Mouse (Mus musculus) embryo, embryonic 10.5 days (tissue): ENCODE results near the gene Cuedc1.

ENCODE experiments used
- DNase-seq: peaks from one replicate; pipeline ENCODE4 v3.0.0-alpha.2; 2015; ENCODE audit warnings: low spot score

Gene Cuedc1

DNA sequence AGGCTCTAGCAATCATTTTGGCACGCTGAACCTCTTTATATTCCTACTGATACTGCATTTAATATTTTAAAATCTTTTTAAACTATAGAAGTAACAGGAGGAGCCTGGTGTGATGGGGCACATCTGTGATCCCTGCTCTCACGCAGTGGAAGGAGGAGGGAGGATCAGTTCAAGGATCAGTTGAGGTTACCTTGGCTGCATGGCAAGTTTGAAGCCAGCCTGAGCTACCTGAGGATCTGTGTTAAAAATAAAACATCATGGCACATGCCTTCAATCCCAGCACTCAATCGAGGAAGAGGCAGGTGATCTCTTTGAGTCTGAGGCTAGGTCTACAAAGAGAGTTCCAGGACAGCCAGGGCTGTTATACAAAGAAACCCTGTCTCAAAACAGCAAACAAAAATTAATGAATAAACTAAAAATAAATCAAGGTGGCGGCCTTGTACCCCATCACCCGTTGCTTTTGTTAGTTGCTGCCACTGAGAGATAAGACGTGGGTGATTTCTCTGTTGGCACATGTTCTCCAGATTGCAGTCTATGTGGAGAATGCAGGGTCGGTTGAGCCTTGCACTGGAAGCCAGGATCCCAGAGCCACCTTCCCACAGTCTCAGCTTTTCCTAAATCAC lies 50.3 kb downstream of the Cuedc1 start:
- no peak for DNase-seq

GRCm38 (mm10) chr11:88148638-88149279 lies 50.9 kb downstream of the Cuedc1 start:
- peak; percentile 69 for DNase-seq

DNA sequence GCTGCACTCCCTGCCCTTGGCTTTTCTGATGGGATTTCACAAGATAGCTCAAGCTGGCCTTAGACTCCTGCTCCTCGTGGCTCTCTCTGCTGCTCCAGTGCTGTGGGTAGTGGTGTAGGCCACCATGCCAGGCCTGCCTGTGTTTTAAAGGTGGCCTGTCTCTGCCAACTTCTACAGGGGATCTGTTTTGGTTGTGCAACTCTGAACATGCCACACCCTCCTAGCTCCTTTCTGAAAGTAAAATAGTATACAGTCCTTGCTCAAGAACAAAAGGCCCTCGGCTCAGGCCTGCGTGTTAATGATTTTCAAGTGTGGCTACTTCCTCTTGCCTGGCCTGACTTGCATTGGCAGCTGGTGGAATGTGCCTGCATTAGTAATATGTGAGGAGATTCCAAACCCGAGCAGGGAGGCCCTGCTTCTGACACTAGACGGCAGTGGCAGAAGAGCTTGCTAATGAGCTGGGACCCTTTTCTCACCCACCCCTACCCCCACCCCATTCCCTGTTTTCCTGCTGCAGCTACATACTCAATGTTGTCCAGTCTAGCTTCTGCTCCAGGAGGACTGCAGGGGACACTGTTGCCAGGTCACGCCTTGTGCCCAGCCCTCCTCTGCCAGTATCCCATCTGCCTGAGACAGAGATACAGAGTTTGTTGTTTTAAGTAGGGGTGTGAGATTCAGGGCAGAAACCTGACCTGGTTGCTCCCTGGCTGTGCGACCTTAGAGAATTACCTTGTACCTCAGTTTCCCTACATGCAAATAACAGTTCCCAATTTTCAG lies 53.7 kb downstream of the Cuedc1 start:
- peak; percentile 34 for DNase-seq

DNA sequence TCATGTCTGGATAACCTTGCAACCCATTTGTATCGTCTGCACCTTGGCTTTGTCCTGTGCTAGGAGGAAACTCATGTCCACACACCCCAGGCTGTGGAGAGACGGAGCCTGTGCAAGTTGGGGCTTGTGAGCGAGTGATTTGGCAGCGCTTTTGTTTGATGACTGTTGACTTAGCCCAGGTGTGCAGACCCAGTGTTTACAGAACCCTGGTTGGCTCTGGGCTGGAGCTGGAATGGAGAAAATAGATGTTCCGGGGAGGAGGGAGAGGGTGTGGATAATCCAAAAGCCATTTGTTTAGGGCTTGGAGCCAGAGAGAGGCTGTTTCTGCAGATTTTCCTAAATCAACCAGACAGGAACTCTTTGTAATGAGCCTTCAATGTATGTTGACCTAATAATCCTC lies 56.0 kb downstream of the Cuedc1 start:
- peak; percentile 36 for DNase-seq

- no peak for DNase-seq
These were observed 56.6 kb downstream of the Cuedc1 start for GRCm38 (mm10) chr11:88154500-88154899.

DNA sequence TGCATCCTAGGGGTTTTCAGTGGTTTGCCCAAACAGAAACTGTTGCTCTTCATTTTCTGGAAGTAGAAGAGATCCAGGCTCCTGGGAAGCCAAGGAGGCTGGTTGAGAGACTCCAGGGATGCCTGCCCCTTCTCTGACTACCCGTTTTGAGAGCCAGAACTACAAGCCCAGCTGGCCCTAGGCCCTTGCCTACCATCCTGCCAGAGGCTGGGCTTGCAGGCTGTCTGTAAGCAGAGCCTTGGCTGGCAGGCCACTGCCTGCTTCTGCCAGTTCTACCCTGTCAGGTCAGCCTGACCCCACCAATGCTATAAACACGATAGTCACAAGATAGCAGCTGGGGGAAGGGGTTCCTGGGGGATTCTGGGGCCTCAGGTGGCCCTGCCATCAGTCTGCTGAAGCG lies 57.6 kb downstream of the Cuedc1 start:
- no peak for DNase-seq

DNA sequence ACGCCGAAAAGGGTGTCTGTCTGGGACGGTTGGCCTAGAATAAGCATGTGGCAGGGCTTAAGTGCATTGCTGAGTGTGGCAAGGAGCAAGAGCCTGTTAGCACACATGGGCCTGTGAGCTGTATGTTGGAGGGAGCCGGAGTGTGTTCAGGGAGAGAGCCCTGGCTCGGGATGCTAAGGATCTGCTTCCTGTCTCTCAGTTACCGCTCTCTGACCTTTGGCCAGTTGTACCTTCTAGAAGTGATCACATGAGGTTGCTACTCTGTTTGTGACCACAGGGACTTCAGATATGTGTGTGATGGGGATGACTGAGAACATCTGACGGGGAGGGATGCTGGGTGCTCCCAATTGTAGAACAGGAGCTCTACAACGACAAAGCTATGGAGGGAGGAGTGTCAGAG lies 58.1 kb downstream of the Cuedc1 start:
- DNase-seq, result no peak

GRCm38 (mm10) chr11:88156403-88156802 lies 58.5 kb downstream of the Cuedc1 start:
- peak; percentile 32 for DNase-seq

- DNase-seq, result no peak
These were observed 61.0 kb downstream of the Cuedc1 start for GRCm38 (mm10) chr11:88158842-88159246.

GRCm38 (mm10) chr11:88159389-88159788 lies 61.5 kb downstream of the Cuedc1 start:
- DNase-seq, result no peak

DNA sequence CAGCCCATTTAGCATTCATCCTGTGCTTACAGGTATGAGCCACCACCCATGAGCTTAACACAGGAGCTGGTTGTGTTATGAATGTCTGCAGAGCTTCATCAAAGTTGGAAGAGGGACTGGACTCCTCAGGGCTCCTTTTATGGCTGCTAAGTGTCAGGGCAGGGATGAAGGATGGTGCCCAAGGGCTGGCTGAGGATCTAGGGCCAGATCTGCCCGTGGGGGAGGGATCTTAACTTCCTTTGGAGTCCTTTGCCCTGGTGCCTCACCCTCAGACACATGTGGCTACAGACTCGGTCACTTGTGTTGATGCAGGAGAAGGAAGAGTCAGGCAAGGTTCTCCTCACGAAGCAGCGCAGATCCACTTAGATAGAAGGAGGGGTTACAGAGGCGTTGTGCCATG lies 62.5 kb downstream of the Cuedc1 start:
- DNase-seq, result peak; percentile 42

GRCm38 (mm10) chr11:88161051-88161581 lies 63.3 kb downstream of the Cuedc1 start:
- DNase-seq, result peak; percentile 92

DNA sequence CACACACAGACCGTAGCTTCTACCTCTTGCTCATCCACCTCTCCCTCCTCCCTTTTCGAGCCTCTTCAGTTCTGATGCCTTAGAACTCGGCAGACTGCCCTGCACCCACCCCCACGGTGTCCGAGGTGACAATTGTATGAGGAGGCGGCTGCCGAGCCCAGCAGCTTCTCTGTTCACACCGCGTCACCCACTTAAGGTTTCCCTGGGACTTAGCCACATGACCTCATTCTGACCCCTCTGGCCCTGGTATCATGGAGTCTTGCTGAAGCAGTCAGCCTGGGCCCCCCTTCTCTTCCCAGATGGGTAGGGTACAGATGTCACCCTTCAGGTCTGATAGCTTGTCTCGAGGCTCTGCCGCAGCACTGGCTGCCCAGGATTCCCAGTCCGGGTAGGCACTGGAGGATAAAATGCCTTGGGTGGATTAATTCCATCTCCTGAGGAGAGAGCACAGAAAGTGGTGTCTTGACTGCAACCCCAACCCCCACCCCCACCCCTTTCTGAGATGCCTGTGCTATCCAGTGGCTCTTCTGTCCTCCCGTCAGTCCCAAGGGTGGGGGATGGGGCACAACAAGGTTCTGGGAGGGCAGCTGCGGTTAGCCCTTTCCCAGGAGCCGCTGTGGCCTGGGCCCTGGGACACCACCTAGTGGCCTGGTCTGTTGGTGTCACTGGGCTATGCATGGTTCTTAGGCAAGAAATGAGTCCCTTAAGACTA lies 63.9 kb downstream of the Cuedc1 start:
- peak; percentile 95 for DNase-seq

DNA sequence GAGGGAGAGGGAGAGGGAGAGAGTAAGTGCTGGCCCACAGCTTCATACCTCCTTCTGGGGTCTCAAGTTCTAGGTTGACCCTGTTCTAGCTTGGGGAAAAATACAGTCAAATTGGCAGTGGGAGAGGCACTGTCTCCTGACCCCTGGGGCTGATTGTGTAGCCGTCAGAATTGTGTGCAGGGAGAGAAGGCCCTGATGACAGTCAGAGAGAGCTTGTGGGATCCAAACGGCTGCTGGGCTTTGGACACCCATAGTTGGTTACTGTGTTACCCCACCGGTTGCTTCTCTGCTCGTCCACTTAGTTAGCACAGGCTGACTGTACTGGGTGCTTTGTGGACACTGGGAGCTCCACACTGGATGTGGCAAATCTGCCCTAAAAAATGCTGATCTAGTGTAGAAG lies 64.9 kb downstream of the Cuedc1 start:
- no peak for DNase-seq

GRCm38 (mm10) chr11:88164213-88164723 lies 66.4 kb downstream of the Cuedc1 start:
- DNase-seq, result no peak

DNA sequence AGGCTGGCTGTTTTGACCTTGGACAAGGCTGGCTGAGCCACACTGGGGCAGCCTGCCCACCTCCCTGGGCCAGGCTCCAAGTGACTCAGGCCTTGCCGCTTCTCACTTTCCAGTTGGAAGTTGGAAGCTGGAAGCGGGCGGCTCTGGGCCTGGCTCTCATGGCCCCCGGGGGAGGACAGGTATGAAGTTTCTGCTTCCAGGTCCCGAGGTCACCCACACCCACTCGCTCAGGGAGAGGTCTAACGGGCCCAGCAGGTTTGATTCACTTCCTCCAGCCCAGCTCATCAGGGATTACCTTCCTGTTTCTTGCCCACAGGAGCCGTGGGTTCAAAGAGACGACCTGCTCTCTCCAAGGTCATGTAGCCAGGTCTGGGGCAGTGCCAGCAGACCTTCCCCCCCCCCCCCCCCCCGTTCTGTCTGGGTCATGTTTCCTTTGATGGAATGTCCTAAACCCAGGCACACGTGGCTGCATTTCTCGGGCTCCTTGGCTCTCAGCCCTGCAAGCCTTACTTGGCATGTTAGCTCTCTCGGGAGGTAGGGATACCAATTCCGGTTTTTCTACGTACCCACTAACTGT lies 67.0 kb downstream of the Cuedc1 start:
- peak; percentile 46 for DNase-seq

DNA sequence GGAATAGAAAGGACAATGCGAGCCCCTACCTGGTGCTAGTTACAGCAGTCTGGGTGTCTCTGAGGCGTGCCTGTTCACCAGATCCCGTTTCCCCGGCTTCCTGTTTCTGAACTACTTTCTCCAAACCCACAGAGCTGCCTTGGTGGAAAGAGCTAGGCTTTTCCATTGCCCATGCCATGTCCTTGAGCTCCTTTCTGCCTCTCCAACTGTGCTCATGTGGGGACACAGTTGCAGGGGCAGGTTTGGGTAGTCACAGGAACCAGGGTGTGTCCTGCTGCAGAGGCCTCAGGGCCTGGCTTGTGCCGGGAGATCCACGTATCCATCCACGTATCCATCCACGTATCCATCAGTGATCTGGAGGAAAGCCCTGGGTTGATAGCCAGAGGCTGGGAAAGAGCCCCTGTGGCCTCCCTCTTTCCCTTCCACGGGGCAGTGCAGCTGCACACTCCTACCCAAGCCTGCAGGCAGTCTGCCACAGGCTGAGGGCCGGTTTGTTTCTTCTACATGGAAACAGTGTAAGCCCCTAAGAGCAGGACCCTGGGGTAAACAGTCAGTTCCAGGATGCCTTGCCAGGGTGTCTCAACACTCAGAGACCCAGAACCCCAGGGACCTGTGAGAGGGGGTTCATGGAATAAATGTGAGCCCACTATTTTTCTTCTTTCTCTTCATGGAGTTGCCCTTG lies 68.0 kb downstream of the Cuedc1 start:
- no peak for DNase-seq

- no peak for DNase-seq
These were observed 68.6 kb downstream of the Cuedc1 start for GRCm38 (mm10) chr11:88166471-88166870.

DNA sequence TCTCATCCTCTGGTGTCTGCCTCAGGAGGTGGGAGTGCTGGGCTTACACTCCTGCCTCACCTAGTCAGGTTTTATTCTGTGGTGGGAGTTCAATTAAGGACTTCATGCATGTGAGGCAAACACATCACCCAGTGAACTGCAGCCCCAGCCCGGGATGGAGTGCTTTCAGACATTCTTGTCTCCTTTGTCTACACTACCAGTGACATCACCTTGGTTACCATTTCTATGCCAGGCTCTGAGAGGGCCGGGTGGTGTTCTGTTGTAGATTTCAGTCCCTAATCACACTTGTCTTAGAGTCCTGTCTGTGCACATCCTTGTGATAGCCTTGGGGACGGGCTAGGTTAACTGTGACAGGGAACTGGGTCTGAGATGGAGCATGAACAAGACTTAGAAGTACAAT lies 70.8 kb downstream of the Cuedc1 start:
- DNase-seq, result peak; percentile 47

GRCm38 (mm10) chr11:88169531-88170040 lies 71.7 kb downstream of the Cuedc1 start:
- peak; percentile 34 for DNase-seq

- DNase-seq, result no peak
These were observed 72.7 kb downstream of the Cuedc1 start for GRCm38 (mm10) chr11:88170606-88171005.
